Mouse (Mus musculus): ENCODE measurements around the gene Cep85l.

DNA sequence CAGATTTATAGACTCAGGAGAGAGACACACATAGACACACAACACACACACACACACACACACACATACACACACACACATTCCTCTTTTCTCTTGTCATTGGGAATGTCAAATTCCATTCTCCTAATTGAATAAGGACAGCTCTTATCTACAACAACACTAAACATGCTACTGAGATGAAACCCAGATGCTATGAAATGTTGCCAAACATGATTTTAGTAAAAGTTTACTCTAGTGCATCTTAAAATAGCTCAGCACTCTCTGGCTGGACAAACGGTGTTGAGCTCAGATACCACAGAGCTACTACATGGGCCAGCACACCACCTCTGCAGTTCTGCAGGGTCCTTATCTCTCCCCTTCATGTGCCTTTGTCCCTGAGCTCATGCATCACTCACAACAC is 55.1 kb downstream of the Cep85l start:
- TF ChIP-seq EP300 (optimal IDR thresholded peaks at IDR 0.05) = peak; percentile 84
- TF ChIP-seq CTCF (IDR thresholded peaks at IDR 0.05; ENCODE audit: low read depth) = no peak

All from stomach, postnatal 0 days (tissue).